Mouse (Mus musculus): ENCODE measurements around the gene Pcsk5. TPM values are rescaled to one million over a fixed set of nuclear protein-coding genes. Genes with fewer than 3 reads are reported as not detected.

Gene Pcsk5
- 5.1 and 5.9 TPM in 2 replicates for polyA plus RNA-seq (2012; rRNA removed)

GRCm38 (mm10) chr19:17837471-17837859 is at the start of gene Pcsk5:
Gene Pcsk5 (minus strand): TSS chr19:17837632.
- peak; percentile 70 for DNase-seq (ENCODE audit: low spot score)

DNA sequence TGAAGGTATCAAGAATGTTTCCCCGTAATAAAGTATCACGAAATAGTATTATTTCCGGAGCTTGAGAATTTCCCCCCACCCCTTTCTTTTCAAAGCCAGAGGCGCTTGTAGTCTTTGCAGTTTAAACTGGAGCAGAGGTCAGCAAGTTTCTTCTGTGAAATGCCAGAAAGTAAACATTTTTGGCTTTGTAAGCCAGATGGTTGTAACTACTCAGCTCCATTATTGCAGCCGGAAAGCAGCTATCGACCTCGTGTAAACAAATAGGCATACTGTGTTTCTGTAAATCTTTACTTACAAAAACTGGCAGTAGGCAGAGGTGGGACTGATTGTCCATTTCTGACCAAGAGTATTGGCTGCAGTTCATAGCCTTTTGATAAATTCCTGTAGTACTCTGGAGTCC is 38.4 kb upstream of the Pcsk5 start:
- no peak for DNase-seq (ENCODE audit: low spot score)

DNA sequence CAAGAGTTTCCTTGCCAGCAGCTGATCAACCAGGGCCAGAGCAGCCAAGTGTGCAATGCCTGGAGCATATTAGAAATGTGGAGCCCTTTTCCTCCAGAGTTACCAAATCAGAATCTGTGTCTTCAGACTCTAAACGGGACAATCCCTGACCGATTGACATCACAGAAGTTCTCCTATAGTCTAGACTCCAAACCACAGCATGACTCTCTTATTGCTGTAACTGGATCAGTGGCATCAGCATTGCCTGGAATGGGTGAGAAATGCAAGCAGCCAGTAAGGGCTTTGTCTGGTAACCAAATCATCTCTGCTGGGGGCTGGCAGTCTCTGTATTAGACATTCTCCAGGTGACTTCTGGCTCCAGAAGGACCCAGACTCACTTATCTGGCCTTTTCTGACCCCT is 37.0 kb upstream of the Pcsk5 start:
- no peak for DNase-seq (ENCODE audit: low spot score)

DNA sequence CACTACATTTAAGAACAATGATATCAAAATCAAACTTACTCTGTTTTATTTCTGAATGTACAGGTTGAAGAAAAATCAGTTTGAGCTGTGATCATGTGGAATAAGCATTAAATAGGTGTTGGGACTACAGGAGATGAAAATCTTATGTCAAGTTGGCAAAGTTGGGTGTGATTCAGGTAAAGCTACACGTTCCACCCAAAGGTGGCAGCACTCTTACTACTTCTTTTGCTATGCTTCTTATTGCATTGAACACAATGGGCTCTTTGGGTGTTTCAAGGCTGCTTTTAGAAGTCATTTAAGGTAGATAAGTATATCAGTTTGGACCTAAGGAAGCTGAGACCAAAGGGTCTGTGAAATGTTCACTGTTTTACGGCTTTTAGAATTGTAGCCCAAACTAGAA is 36.3 kb upstream of the Pcsk5 start:
- DNase-seq (ENCODE audit: low spot score) = no peak

- DNase-seq (ENCODE audit: low spot score) = no peak
These were observed 29.0 kb upstream of the Pcsk5 start for GRCm38 (mm10) chr19:17866317-17866891.

GRCm38 (mm10) chr19:17860351-17861014 is 23.1 kb upstream of the Pcsk5 start:
- no peak for DNase-seq (ENCODE audit: low spot score)

DNA sequence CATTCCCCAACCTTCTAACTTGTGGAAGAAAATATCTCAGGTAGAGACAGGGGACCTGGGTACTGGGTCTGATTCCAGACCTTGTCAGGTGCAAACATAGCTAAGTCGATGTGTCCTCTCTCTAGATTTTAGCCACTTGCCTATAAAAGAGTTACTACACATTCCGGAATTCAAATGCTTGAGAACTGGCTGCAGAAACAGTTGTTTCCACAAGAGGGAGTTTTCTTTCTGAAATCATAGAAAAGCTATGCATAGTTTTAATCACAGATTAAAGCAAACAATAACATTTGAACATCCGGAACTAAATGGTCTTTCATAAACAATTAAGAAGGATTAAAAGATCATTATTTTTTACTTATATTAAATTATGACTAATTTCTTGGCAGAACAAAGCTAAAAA is 19.3 kb upstream of the Pcsk5 start:
- DNase-seq (ENCODE audit: low spot score) = no peak

DNA sequence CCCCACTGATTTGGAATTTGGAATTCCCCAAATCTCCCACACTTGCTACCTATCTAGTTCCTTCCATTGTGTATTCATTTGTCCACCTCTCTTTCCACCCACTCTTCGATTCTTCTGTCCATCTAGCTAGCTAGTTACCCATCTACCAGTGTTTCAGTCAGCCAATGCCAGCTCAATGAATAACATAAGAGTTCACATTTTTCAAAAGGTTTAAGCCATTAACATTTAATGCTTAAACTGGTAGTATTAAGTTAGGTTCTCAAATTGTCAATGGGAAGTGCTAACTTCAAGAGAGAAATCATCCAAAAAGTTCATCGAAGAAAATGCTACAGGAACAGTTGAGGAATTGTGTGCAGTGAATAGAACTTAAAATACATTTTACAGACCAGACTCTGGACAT is 11.0 kb upstream of the Pcsk5 start:
- no peak for DNase-seq (ENCODE audit: low spot score)

DNA sequence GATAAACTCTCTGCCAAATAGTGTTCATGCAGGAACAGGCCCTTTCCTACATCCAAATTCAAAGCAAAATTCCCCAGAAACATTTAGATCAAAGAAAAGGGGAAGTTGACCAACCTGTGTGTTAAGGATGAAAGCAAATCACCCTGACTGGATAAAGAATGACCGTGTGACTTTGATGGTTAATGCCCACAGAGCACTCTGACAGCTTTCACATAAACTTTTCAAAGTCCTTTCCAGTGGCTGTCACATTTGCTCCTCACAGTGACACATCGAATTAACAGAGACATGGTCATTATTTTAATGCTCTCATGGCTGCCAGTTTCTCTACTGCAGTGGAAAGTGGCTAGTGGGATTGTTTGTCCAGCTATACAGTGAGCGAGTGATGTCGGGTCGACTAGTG is 8.5 kb upstream of the Pcsk5 start:
- DNase-seq (ENCODE audit: low spot score) = no peak

DNA sequence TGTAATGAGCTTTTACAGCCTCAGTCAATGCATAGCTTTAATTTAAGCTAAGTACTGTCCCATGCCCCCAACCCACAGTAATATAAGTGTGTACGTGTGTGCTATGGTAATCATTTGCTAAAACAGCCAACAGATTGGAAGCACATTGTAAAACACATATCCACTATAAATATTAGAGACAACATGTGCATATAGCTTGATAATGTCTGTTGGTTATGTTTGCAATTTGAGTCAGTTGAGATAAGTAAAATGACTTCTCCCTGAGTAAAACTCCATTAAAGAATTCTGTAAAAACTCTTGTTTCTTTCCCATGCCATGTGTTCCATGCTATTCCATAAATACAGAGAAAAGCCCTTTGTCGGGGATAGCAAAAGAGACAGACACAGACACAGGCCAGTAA is 4.2 kb upstream of the Pcsk5 start:
- DNase-seq (ENCODE audit: low spot score) = no peak

- no peak for DNase-seq (ENCODE audit: low spot score)
These were observed 2.4 kb upstream of the Pcsk5 start for GRCm38 (mm10) chr19:17839856-17840255.

DNA sequence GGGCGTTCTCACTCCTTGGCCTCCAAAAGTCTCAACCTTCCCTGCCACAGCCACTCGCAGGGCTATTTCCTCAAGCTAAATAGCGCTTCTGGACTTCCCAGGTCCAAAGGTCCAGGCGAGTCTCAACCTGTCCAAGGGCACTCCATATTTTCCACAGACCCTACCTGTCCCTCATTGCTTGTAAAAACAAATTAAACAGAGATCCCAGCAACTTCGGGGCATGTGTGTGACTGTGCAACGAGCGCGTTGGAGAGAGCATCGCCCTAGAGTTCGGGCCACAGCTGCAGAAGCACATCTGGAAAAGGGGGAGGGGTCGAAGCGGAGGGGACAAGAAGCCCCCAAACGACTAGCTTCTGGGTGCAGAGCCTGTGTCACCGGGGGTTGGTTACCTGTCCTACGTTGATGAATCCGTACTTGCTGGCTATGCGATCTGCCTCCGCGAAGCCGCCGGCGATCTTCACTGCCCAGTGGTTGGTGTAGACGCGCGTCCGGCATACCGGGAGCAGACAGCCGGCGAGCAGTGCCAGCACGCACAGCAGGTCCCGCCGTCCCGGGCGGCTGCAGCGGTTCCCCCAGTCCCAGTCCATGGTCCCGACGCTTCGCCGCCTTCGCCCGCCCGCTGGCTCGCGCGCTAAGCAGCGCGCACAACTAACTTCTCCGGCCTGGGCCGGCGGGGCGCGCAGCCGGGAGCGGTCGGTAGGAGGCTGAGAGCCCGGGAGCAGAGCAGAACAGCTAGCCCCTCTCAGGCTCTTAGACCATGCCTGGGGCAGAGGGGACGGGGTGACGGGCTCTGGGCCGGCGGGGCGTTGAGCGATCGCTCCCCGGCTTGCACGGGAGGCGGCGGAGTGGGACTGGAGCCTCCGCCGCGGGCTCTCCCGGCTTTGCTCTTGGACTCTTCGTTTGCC is 614 bp downstream of the Pcsk5 start:
- peak; percentile 38 for DNase-seq (ENCODE audit: low spot score)

- peak; percentile 27 for DNase-seq (ENCODE audit: low spot score)
These were observed 1.5 kb downstream of the Pcsk5 start for GRCm38 (mm10) chr19:17835681-17836565.

GRCm38 (mm10) chr19:17834894-17835293 is 2.5 kb downstream of the Pcsk5 start:
- no peak for DNase-seq (ENCODE audit: low spot score)

GRCm38 (mm10) chr19:17831376-17831775 is 6.1 kb downstream of the Pcsk5 start:
- DNase-seq (ENCODE audit: low spot score) = no peak

GRCm38 (mm10) chr19:17828414-17828813 is 9.0 kb downstream of the Pcsk5 start:
- no peak for DNase-seq (ENCODE audit: low spot score)

GRCm38 (mm10) chr19:17826694-17827093 is 10.7 kb downstream of the Pcsk5 start:
- DNase-seq (ENCODE audit: low spot score) = no peak

- DNase-seq (ENCODE audit: low spot score) = no peak
These were observed 17.4 kb downstream of the Pcsk5 start for GRCm38 (mm10) chr19:17820046-17820445.

DNA sequence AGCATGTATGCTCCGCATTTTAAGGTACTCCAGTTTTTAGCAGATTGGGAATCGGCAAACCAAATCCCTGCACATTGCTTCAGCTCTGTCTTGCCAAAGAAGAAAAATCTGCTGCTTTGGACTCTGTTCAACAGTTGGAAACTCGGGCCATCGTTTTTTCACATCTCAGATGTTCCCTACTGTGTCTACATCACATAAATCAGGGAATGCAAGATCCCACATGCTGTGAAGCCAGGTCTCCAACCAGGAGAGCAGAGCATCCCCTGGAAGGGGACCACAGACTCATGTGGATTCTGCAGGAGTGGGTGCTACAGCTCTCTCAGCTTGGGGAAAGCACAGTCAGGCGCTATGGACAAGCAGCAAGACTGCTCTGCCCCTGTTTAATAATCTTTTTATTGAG is 18.4 kb downstream of the Pcsk5 start:
- no peak for DNase-seq (ENCODE audit: low spot score)

DNA sequence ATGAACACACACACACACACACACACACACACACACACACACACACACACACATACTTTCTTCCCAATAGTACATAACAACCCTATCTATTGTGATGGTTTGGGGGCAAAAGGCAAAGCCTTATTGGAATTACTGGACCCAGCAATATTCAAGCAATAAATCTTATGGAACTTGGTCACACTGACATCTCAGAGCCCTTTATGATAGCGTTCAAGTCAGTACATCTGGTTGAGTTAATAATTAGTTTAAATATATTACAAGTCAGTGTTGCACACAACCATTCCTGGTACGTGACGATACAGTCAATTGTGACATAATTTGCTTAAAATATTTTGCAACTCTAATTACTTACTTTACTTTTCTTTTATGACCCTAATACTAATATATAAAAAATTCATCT is 22.4 kb downstream of the Pcsk5 start:
- DNase-seq (ENCODE audit: low spot score) = no peak

DNA sequence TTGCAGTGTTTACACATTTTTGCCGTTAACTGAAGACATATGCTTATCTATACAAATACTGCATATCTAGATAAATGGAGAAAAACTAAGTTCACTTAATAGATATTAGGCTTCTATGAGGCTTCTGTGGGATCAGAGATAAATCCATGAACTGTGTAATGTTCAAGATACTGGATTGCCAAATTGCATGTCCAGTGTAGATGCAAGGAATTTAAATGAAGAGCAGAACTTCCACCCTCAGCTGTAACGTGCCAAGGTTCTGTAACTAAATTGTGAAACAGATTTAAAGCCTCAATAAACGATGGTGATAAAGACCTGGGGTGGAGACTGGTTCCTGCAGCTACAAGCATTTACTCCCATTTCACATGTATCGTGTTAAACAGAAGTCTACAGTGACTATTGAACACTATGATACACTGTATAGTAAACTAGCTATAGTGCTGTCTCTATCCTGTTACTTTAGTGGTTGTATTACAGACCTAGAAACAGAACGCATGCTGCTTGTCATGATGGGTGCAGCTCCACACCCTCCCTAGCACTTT is 23.9 kb downstream of the Pcsk5 start:
- no peak for DNase-seq (ENCODE audit: low spot score)

GRCm38 (mm10) chr19:17812661-17813060 is 24.8 kb downstream of the Pcsk5 start:
- DNase-seq (ENCODE audit: low spot score) = no peak
